Mouse (Mus musculus): ENCODE results near the gene Mettl17. TPM values are rescaled to one million over a fixed set of nuclear protein-coding genes. Genes with fewer than 3 reads are reported as not detected.

Gene Mettl17
- polyA plus RNA-seq, 1 experiment from 2014 or later, result 45.1 TPM

Small RNA genes within 50 kb of the gene (microRNA-seq; reads per million reads assigned to microRNA genes)
- gene Gm27375, result not detected

Other genes with a start within 250 kb of the Mettl17 start
- gene Gm4181, start 249.2 kb upstream of the Mettl17 start, polyA plus RNA-seq (2016; fragmentation: Nextera tagmentation; extraction: Ambion mirVana), result not detected in 2 replicates
- gene Gm17079, start 189.4 kb upstream of the Mettl17 start, polyA plus RNA-seq (2016; fragmentation: Nextera tagmentation; extraction: Ambion mirVana), result not detected in 2 replicates
- not detected in 2 replicates for gene Gm5800, start 167.7 kb upstream of the Mettl17 start, polyA plus RNA-seq (2016; fragmentation: Nextera tagmentation; extraction: Ambion mirVana)
- not detected in 2 replicates for gene Ang4, start 111.3 kb upstream of the Mettl17 start, polyA plus RNA-seq (2016; fragmentation: Nextera tagmentation; extraction: Ambion mirVana)
- not detected in 2 replicates for gene AY358078, start 84.8 kb upstream of the Mettl17 start, polyA plus RNA-seq (2016; fragmentation: Nextera tagmentation; extraction: Ambion mirVana)
- gene Ear6, start 31.1 kb upstream of the Mettl17 start, polyA plus RNA-seq (2016; fragmentation: Nextera tagmentation; extraction: Ambion mirVana), result not detected in 2 replicates
- gene Slc39a2, start 8.0 kb downstream of the Mettl17 start, polyA plus RNA-seq (2016; fragmentation: Nextera tagmentation; extraction: Ambion mirVana), result 0.53 and 0.63 TPM in 2 replicates
- gene Ndrg2, start 29.3 kb downstream of the Mettl17 start, polyA plus RNA-seq (2016; fragmentation: Nextera tagmentation; extraction: Ambion mirVana), result 92.7 and 155 TPM in 2 replicates
- gene Tppp2, start 33.6 kb downstream of the Mettl17 start, polyA plus RNA-seq (2016; fragmentation: Nextera tagmentation; extraction: Ambion mirVana), result not detected in 2 replicates
- gene Rnase13, start 37.9 kb downstream of the Mettl17 start, polyA plus RNA-seq (2016; fragmentation: Nextera tagmentation; extraction: Ambion mirVana), result not detected in 2 replicates
- gene Arhgef40, start 99.9 kb downstream of the Mettl17 start, polyA plus RNA-seq (2016; fragmentation: Nextera tagmentation; extraction: Ambion mirVana), result 72.3 and 86.4 TPM in 2 replicates
- gene Tmem253, start 130.8 kb downstream of the Mettl17 start, polyA plus RNA-seq (2016; fragmentation: Nextera tagmentation; extraction: Ambion mirVana), result 0.27 and 0.57 TPM in 2 replicates
- 21.5 and 31.1 TPM in 2 replicates for gene Zfp219, start 135.9 kb downstream of the Mettl17 start, polyA plus RNA-seq (2016; fragmentation: Nextera tagmentation; extraction: Ambion mirVana)
- not detected in 2 replicates for gene Olfr221, start 157.6 kb downstream of the Mettl17 start, polyA plus RNA-seq (2016; fragmentation: Nextera tagmentation; extraction: Ambion mirVana)
- gene Hnrnpc, start 219.2 kb downstream of the Mettl17 start, polyA plus RNA-seq (2016; fragmentation: Nextera tagmentation; extraction: Ambion mirVana), result 506 and 686 TPM in 2 replicates
- 52.3 and 61.7 TPM in 2 replicates for gene Rpgrip1, start 225.9 kb downstream of the Mettl17 start, polyA plus RNA-seq (2016; fragmentation: Nextera tagmentation; extraction: Ambion mirVana)